Mouse (Mus musculus): ENCODE measurements at regions not wholly inside any gene's neighbourhood (a gene's known extent, or its start where the extent isn't known, plus 50 kb on each side); places are given as distances from the start of the nearest gene placed in this dataset.

- no peak for TF ChIP-seq USF1 (IDR thresholded peaks at IDR 0.05; ENCODE audit: low read depth)
- TF ChIP-seq CTCF (IDR thresholded peaks at IDR 0.05; ENCODE audit: control insufficient read depth, insufficient read depth, insufficient read length), result no peak
- no peak for TF ChIP-seq MYOG (IDR thresholded peaks at IDR 0.05; ENCODE audit: control insufficient read depth, extremely low read depth, insufficient read length)
Measured at GRCm38 (mm10) chr13:112173973-112174372, 114.3 kb upstream of the Ankrd55 start.
